Mouse (Mus musculus) liver, embryonic 11.5 days (tissue): ENCODE measurements around the gene Map1lc3b. TPM values are rescaled to one million over a fixed set of nuclear protein-coding genes. Genes with fewer than 3 reads are reported as not detected.

Source experiments
- polyA plus RNA-seq: library from polyadenylated mRNA; unstranded; fragments of >200 nt; fragmentation: Nextera tagmentation; extraction: Ambion mirVana; gene quantifications from 2 replicates; pipeline ENCODE4 v1.2.1, GENCODE M21; 2014

The Map1lc3b gene
- polyA plus RNA-seq, 1 experiment from 2014 or later = 167 TPM

Other genes starting within 250 kb of the Map1lc3b start
- gene 1700018B08Rik, start 46.0 kb upstream of the Map1lc3b start, polyA plus RNA-seq = not detected in 2 replicates
- 23.8 and 23.9 TPM in 2 replicates for gene Fbxo31, start 11.6 kb upstream of the Map1lc3b start, polyA plus RNA-seq
- 6.2 and 7.3 TPM in 2 replicates for gene Zcchc14, start 62.5 kb downstream of the Map1lc3b start, polyA plus RNA-seq
- 0.49 and 0.64 TPM in 2 replicates for gene Jph3, start 139.3 kb downstream of the Map1lc3b start, polyA plus RNA-seq
- gene Klhdc4, start 239.2 kb downstream of the Map1lc3b start, polyA plus RNA-seq = 52.8 and 54.0 TPM in 2 replicates